Mouse (Mus musculus): Measurements from ENCODE around the gene Psmc3ip.

Gene Psmc3ip

GRCm38 (mm10) chr11:101119131-101119760, 24.0 kb upstream of the Psmc3ip start:
- no peak for DNase-seq (ENCODE audit: low spot score in 2 of 2)

DNA sequence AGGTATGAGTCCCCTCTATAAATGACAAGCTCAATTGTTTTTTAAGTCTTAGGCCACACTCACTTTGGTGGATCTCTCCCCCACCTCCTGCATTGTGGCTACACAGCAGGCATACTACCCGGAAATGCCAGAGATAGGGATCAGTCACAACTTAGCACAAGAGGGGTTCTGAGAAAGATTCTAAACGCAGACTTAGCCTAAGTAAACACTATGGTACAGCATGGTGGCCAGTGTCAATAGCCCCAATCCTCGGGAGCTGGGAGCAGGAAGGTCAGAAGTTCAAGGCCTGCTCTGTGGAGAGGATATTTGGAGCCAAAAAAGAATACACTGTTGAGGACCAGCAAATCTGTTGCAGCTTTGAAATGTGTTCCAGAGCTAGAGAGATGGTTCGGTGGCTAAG, 22.9 kb upstream of the Psmc3ip start:
- no peak for DNase-seq (ENCODE audit: low spot score in 2 of 2)

DNA sequence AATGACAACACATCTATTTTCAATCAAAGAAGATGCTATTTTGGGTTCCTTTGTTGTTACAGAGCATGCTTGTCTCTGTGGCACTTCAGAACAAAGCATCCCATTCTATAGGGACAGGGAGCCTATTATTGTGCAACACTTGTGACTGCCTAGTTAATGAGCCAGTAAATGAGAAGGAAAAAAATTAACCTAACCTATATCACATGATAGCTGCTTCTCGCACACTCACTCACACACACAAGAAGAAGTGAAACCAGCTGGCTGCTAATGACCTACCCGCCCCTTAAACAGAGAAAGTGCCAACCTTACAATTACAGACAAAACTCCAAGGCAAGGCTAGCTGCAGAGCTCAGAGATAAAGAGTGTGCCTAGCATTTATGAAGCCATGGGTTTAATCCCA, 20.3 kb upstream of the Psmc3ip start:
- DNase-seq (ENCODE audit: low spot score in 2 of 2) = no peak

DNA sequence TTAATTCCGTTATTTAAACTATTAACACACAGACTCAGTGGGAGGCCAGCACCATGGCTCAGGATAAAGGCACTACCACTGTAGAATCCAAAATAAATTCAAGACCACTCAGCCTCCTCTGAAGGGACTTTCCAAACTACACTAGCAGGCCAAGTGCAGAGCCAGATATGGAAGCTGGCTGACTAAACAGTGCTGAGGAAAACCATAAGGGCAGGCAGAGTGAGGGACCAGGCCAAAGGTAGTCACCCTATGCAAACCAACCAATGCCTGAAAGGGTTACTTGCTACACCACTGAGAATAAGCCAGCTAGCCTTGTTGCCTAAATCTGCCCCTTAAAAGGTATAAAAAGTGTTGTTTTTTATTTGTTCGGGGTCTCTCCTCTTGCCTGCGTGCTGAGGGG, 16.9 kb upstream of the Psmc3ip start:
- no peak for DNase-seq (ENCODE audit: low spot score in 2 of 2)

DNA sequence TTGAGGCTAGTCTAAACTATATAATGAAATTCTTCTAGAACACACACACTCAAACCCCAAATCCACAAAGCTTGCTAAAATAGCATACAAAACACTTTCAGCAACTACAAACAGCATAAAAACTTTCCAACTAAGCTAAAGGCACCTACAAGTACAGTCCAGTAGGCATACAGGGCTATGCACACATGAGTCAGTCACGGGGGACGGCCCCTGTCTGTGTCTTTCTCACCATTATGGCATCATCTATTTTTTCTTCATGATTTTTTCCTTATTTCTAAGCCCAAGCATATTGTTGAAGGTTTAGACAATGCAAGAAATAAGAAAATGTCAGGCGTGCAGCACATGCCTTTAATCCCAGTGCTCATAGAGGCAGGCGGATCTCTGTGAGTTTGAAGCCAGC, 15.9 kb upstream of the Psmc3ip start:
- DNase-seq (ENCODE audit: low spot score in 2 of 2) = no peak

GRCm38 (mm10) chr11:101110708-101111107, 15.5 kb upstream of the Psmc3ip start:
- DNase-seq (ENCODE audit: low spot score in 2 of 2) = no peak

DNA sequence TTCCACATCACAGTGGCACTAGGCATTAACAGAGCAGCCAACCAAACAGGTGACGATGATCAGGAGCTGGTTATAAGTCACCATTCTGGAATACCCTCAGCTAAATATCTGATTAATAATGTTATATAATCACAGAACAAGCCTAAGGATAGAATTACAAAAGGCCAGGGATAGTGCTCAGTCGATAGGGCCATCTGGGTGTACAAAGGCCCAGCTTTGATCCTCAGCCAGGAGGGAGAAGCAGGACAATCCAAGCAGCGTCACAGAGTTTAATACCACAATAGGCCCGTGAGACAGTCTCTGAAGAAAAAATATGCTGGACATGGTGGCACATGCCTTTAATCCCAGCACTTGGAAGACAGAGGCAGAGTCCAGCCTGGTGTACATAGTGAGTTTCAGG, 14.1 kb upstream of the Psmc3ip start:
- no peak for DNase-seq (ENCODE audit: low spot score in 2 of 2)

DNA sequence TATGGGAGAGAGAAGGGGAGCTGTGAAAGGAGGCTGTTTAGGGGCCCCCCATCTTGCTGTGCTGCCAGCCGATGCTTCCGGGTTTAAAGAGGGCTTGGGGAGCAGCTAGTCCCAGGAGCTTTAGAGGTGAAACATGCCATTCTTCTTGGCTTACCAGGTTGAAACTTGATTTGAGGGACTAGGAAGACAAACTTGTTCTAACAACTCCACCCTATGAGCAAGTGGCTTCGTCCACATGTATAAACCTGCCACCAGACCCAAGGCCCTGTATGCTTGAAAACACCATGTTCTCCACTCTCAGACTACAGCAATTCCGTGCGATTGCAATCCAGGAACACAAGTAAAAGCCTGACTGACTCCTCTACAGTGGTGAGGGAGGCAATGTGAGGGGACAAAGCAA, 7.8 kb upstream of the Psmc3ip start:
- no peak for DNase-seq (ENCODE audit: low spot score in 2 of 2)

- DNase-seq (ENCODE audit: low spot score in 2 of 2) = no peak
Measured at GRCm38 (mm10) chr11:101098231-101098630, 3.0 kb upstream of the Psmc3ip start.

DNA sequence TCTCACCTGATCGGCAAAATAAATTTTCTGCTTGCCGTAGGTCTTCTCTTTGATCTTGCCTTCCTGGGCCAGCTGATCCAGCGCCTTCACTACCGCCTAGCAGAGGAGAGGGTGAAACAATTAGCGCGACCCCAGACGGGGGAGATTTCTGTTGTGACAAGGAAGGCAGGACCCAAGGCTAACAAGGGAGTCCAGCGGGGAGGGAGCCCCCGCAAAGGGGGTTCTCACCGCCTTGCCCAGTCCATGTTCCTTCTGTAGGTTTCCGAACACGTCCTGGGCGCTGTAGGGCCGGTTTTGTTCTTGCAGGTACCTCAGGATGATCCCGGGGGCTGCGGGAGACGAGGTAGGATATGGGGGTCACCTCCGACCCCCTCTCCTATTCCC, 314 bp downstream of the Psmc3ip start:
- no peak for DNase-seq (ENCODE audit: low spot score in 2 of 2)

- no peak for DNase-seq (ENCODE audit: low spot score in 2 of 2)
Measured at GRCm38 (mm10) chr11:101089931-101090330, 5.3 kb downstream of the Psmc3ip start.

- no peak for DNase-seq (ENCODE audit: low spot score in 2 of 2)
Measured at GRCm38 (mm10) chr11:101087682-101088055, 7.6 kb downstream of the Psmc3ip start.

DNA sequence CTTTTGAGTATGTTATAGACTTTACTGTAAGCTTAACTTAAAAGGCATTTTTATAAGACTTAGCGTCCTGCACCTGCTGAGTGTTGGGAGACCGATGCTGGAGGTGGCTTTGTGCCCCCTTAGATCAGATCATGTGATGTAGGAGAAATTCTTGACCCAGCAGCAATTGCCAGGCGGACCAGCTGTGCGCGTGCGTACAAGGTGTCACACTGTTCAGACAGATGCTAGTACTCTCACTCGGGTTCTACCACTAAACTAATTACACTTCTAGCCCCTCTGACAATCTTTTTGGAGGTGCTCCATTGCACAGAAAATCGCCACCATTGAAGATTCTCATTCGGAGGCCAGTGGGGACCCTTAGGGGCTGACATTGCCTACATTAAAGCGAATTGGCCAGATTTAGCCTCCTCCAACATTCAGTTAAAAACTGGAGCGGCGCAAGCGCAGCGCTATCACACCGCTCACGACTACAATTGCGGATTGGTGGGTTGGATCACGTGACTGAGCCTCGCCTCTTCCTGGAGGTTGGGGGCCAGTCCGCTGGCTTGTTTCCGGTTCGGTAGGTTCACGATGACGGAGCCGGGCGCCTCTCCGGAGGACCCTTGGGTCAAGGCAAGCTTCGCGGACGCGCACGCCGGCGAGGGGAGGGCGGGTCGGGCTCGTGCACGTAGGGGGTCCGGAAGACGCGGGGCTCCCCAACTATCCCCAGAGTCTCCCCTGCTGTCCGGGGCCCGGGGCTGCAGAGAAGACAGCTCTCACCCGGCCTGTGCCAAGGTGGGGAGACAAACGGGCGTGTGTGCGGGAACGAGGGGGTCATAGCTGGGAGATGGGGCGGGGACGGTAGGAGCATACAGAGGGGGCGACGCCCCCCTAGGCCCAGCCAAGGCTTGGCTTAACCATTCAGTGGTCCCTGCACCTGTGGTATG, 8.2 kb downstream of the Psmc3ip start, which contains the start of gene Mlx:
Gene Mlx (plus strand): TSS at position 522 of the 926 bp plus-strand sequence.
- DNase-seq (ENCODE audit: low spot score in 2 of 2) = peak; percentile 88 to 89

- DNase-seq (ENCODE audit: low spot score in 2 of 2) = no peak
Measured at GRCm38 (mm10) chr11:101086323-101086674, 8.9 kb downstream of the Psmc3ip start.

- DNase-seq (ENCODE audit: low spot score in 2 of 2) = no peak
Measured at GRCm38 (mm10) chr11:101085617-101086322, 9.5 kb downstream of the Psmc3ip start.

GRCm38 (mm10) chr11:101084811-101085210, 10.4 kb downstream of the Psmc3ip start:
- no peak for DNase-seq (ENCODE audit: low spot score in 2 of 2)

DNA sequence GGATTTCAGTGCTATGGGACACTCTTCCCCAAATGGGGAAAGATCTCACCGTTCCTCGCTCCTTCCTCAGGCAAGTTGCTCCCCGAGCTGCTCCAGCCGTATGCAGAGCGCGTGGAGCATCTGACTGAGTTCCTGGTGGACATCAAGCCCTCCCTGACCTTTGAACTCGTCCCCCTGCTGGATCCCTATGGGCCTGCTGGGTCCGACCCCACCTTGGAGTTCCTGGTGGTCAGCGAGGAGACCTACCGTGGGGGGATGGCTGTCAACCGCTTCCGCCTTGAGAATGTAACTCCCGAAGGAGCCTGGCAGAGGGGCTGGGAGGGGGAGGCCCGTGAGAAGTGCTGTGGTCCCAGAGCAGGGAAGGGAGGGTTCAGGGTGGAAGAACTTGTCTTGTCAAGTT, 11.0 kb downstream of the Psmc3ip start:
- DNase-seq (ENCODE audit: low spot score in 2 of 2) = no peak

DNA sequence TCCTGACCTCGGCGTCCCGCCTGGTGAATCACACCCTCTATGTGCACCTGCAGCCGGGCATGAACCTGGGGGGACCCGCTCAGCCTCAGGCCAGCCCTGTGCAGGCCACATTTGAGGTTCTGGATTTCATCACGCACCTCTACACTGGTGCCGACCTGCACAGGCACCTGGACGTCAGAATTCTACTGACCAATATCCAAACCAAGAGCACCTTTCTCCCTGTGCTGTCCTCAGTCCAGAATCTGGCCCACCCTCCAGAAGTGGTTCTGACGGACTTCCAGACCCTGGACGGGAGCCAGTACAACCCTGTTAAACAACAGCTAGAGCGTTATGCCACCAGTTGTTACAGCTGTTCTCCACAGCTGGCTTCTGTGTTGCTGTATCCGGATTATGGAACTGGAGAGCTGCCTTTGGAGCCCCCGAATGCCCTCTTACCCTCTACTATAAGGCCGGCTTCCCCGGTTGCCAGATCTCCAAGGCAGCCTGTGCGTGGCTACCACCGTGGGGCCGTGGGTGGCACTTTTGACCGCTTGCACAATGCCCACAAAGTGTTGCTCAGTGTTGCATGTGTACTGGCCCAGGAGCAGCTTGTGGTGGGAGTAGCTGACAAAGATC, 12.0 kb downstream of the Psmc3ip start:
- no peak for DNase-seq (ENCODE audit: low spot score in 2 of 2)

- DNase-seq (ENCODE audit: low spot score in 2 of 2) = peak; percentile 77 to 78
Measured at GRCm38 (mm10) chr11:101082208-101083082, 12.8 kb downstream of the Psmc3ip start, which contains the start of gene Coasy. Gene Coasy (plus strand): TSS chr11:101082565.

GRCm38 (mm10) chr11:101081659-101082058, 13.6 kb downstream of the Psmc3ip start:
- DNase-seq (ENCODE audit: low spot score in 2 of 2) = no peak

DNA sequence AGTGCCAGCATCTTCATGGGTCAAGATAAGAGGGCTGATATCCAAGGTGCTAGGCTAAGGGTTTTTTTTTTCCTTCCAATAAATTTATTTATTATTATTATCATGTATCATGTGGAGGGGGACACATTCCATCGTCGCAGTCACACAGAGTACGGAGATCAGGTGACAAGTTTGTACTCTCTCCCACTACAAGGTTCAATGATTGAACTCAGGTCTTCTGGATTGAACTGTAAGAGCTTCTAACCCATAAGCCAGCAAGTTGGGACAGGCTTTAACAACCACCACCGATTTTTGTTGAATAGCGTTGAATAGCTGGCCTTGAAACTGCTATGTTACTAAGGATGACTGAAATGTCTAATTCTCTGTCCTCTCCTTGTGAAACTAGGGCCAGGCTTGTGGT, 14.8 kb downstream of the Psmc3ip start:
- no peak for DNase-seq (ENCODE audit: low spot score in 2 of 2)
